Mouse (Mus musculus): ENCODE measurements around the gene Pebp1.
"Not testable (repeated sequence)": the region's sequence is repeated elsewhere in the genome, so short reads cannot be mapped to it uniquely, and the experiment has no call there.

The Pebp1 gene

DNA sequence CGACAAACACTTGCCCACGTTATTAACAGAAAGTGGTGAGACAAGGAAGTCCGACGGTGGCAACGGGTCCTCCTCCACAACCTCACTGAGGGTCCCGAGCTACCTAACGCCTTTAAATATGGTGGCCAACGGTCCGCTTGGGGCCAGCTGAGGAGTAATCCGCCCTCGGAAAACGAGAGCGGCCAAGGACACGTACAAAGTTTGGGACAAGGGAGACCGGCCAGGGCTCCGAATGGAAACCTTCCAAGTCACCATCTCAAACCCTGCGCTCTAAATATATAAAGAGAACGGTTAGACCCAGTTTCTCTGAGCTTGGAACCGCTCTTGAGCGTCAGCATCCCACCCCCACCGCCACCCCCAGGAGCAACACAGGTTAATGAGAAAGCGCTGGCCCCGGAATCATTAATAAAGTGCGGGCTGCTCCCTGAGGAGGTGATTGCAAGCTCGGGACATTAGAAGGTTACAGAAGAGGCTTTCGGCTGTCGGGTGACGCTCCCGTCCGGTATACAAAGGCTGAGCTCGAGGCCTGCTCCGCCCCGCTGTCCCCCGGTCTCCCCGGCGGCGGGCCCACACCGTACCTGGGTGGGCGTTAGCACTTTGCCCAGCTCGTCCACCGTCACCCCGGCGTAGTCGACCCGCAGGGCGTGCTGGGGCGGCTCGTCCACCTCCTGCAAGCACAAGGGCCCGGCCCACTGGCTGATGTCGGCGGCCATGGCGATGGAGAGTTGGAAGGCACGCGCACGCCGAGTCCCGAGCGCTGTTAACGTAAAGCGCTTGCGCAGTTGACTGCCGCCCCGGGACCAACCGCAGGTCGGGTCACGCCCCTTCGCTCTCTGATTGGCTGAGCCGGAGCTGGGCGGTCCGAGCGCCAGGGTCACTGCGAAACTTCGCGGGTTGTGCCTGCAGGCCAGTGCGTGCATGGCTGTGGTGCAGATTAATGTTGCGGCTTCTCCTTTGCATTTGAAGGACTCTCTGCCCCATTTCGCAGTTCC lies at the start of gene Pebp1:
Gene Pebp1, minus strand, starts transcription at position 795 of the 992 bp plus-strand sequence.
- in situ Hi-C loops (cut with MboI, MseI): loop anchor here (10.0 kb wide), 1 partner anchor 182 kb away; no protein-coding TSS in a partner anchor

DNA sequence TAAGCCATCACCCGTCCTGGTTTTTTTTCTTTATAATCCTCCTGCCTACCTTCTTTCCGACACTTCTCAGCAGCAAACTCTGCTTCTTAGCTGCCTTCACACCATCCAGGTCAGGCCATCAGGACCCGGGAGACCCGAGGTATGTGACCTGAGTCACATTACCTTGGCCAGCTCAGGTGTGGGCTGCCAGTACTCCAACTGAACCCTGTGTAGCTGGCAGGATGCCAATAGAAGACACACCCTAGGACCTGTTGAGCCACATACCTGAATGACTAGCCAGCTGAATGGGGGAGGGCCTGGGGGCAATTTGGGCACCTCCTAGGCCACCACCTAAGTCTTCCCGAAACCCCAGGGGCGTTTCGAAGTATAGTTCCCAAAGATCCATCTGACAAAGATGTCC lies 43.0 kb upstream of the Pebp1 start:
- in situ Hi-C loops (cut with MboI, MseI): no loop called here

DNA sequence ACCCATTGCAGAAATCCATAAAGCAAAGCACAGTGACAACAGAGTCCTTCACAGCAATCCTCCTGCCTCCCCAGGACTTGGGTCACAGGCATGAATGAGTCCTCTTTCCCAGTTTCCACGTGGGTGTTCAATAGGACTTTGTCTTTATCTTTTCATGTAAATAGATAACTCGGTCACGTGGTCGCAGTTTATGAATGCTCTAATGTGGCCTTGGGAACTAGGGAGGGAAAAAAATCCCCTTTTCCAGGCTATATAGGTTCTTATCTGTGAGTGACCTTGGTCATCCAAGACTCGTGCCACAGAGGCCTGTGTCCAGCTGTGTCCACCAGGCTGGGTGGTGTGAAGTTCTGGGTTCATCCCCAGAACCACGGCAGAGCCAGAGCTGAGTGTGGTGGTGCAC lies 39.0 kb upstream of the Pebp1 start:
- in situ Hi-C loops (cut with MboI, MseI): no loop called here

DNA sequence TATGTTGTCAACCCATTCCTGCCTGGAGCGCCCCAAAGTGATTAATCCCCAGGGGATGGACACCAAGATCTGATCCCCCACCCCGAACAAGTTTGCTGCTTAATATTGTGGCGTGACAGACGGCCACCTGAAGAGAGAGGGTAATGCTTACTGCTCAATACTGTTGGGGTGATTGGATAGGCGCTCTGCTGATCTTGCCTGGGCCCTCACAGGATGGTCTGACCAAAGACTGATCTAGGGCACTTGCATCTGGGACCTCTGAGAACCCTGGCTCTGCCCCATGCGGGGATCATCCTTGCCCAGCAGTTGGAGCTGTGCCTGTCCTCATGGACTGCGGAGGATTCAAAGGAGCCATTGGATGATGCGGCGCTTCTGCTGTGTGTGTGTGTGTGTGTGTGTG lies 36.3 kb upstream of the Pebp1 start:
- in situ Hi-C loops (cut with MboI, MseI): no loop called here

DNA sequence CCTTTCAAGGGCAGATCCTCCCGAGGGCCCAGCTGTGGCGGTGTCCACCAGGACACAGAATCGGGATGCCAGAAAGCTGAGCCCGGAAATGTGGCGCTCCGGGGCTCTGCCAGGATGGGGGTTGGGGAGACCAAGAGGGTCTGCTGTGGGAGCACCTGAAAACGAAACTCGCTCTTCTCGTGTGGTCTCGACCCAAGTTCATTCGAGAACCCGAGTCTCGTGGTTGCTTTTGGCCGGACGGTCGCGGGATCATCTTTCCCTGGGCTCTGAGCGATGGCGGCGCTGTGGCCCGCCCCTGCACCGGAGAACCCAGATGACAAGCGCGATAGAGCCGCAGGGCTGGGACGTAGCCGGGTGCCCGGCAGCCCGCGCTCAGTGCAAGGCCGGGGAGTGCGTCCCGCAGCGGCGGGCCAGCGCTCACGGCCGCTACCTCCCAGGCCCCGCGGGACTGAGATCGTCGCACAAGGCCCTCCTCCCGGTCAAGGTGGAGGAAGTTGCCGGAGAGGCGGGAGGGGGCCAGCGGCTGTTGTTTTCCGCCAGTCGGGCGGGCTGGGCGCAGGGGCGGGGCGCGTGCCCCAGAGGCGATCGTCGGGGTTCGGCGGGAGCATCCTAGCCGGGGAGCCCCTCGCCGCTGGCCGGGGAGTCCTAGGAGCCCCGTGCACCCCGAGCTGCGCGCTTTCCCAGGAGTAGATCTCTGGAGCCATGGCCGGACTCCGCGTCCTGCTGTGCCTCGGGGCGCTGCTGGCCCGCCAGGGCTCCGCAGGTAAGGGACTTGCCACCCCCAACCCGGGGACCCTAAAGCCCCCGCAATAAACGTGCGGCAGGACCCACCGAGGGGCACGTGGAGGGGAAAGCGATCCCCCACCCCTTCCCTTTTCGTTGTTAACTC lies 31.6 kb upstream of the Pebp1 start, which contains the start of gene Vsig10:
Gene Vsig10, plus strand, starts transcription at position 343 of the 889 bp plus-strand sequence.
- in situ Hi-C loops (cut with MboI, MseI): no loop called here

DNA sequence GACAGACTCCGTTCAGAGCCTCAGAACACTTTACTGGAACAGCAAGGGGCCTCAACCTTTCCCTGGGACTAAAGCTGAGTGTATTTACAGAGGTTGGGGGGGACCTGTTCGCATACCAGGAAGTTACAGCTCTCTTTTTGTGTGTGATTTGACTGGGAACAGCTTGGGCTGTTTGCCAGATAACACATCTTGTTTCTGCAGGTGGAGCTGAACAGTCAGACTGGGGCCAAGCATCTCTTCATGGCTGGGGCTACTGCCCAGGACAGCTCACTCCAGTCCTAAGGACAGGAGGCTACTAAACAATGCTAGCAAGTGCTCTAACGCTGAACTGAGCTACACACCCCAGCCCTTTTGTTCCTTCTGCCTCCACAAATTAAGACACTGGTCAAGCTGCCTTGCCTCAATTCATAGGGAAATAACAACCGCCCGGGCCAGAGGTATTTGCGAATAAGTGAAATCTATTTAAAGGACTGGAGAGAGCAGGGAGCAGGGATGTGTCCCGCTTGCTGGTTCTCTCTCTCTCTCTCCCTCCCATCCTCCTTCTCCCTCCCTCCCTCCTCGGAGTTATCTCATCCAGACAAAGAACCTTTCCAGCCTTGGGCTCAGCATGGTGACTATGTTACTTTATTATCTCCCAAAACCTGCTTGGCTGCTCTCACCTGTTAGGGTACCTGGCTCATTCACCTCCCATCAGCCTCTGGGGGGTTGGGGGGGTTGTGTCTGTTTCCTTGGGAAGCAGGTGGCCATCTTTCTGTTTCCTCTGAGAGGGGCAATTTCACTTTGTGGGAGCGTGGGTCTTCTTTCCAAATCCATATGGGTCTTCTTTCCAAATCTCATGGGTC lies 27.4 kb upstream of the Pebp1 start:
- in situ Hi-C loops (cut with MboI, MseI): loop anchor here (5.0 kb wide), 1 partner anchor 82 kb away; no protein-coding TSS in a partner anchor

DNA sequence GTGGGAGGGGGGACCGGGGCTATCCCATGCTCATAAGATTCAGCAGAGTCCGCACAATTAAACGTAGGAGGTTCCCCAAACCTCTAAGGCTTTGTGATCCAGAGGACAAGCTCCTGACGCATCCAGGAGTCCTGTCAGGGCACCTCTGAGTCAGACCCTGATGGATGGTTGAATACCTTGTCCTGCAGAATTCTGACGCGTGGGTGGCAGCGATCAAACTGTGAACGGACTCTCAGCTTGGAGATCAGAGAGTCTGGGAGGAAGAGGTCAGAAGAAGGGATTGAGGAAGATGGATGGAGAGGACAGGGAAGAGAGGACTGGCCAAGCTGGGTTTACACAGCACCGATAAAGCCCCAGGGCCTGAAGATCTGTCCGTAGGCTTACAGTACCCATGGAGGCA lies 26.5 kb upstream of the Pebp1 start:
- in situ Hi-C loops (cut with MboI, MseI): loop anchor here (5.0 kb wide), 1 partner anchor 83 kb away; no protein-coding TSS in a partner anchor

DNA sequence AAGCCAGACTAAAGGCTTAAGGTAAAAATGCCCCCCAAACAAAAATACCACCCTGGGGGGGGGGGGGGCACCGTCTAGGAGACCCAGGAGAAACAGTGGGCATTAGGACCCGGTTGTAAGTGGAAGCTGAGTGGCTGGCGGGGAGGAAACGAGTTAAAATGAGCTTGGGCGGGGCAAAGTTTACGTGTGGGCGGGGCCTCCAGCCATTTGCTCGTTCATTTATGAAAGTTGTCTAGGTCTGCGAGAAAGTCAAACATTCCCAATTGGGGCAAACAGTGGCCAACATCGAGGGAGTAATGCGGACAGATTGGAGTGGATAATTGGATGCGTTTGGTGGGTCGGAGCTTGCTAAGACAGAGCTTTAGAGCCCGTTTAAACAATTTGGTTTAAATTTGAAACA lies 26.0 kb upstream of the Pebp1 start:
- in situ Hi-C loops (cut with MboI, MseI): loop anchor here (5.0 kb wide), 1 partner anchor 84 kb away; no protein-coding TSS in a partner anchor

DNA sequence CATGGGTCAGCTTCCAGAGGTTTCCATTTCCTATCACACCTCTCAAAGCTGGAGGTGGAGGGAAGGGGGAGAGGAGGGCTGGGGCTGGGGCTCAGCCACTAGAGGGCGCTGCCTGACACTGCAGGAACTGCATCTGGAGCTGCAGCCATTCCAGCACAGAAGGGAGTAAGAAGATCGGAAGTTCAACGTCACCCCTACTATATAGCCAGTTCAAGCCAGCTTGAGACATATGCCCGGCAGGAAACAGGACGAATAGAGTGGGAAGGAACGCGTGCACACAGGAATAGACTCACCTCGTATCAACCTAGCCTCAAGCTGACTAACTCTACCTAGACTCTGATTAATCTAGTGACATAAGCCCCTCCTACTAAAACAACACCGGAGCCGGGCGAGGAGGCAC lies 20.3 kb upstream of the Pebp1 start:
- in situ Hi-C loops (cut with MboI, MseI): no loop called here

DNA sequence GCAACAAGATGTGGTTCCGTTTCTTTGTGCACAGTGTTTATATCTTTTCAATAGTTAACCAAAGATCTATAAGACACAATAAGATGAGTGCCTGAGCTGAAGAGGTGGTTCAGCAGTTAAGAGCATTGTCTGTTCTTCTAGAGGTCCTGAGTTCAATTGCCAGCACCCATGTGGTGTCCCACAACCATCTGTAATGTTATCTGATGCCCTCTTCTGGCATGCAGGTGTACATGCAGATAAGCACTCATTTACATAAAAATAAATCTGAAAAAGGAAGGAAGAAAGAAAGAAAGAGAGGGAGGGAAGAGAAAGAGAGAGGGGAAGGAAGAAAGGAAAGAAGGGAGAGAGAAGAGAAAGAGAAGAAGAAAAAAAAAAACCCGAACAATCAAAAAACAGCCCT lies 19.4 kb upstream of the Pebp1 start:
- in situ Hi-C loops (cut with MboI, MseI): no loop called here

DNA sequence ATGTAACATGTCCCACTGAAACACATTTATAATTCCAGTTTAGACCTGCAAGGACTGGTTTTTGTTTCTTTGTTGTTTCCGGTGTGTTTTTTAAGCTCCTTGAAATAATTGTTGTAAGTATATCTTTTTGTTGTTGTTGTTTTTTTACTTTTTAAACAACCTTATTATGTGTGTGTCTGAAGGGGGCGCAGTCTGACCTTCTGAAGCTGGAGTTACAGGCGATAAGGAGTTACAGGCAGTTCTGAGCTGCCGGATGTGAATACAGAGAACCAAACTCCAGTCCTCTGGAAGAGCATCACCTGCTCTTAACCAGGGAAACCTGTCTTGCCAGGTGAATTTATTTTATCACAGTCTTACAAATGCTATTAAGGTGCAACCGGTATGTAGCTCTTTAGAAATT lies 18.3 kb upstream of the Pebp1 start:
- in situ Hi-C loops (cut with MboI, MseI): no loop called here

DNA sequence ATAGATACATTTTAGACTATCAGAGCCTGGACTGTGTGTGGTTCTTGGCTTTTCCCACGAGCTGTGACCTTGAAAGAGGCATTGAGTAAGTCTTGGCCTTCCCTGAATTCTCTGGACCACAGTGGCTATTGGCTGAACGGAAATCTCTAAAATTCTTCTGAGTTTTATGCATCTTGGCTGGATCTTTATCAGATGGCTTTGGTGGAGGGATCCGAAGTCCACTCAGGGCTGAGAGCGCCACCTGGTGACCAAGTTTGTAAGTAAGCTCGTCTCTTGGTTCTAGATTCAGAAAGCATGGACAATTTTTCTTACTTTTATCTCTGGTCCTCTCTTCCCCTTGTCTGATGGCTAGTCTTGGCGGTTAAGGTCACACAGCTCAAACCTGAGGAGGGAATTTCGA lies 17.5 kb upstream of the Pebp1 start:
- in situ Hi-C loops (cut with MboI, MseI): no loop called here

DNA sequence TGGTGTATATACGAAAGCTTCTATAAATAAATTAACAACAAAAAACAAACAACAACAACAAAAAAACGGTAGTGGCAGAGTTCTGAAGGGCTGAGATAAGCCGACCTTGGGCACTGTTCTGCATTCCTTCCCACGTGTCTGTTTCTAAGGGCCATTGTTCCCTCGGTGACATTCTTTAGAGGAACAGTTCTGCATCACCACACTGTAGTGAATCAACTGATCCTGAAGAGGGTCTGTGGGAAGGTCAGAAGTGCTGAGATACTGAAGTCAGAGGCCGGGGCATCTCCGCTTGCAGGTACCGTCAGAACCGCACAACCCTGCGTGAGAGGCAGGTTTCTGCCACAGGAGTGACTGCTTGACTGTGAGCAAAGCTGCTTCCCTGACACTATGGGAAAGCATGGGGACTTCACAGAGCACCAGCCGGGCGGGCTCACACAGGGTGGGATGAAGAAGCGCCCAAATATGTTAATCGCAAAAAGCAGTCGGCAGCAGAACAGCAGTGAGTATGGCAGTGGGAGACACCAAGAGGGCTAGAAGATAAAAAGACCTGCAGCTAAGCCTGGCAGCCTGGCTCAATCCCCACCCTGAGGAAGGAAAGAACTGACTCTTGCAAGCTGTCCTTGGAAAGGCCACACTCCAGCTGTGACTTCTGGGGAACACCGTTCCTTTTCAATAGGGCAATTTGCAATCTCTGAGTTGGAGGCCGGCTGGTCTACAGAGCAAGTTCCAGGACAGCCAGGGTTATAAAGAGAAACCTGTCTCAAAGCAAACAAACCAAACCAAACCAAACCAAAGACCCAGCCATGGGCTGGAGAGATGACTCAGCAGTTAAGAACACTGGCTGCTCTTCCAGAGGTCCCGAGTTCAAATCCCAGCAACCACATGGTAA lies 16.5 kb upstream of the Pebp1 start:
- in situ Hi-C loops (cut with MboI, MseI): no loop called here

DNA sequence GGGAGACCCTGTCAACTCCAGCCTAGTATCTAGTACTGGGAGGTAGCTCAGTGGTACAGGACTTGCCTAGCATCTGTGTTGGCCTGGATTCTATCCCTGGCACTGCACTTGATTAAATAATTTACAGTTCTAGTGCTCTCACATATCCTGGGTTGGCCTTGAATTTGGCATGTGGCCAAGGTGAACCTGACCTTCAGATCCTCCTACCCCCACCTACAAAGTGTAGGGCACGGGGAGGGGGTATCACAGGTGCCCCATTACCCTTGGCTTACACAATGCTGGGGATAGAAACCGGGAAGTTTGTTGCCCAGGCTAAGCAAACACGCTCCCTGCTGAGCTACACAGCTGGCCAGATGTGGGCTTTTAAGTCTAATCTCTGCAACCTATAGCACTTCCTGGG lies 15.5 kb upstream of the Pebp1 start:
- in situ Hi-C loops (cut with MboI, MseI): no loop called here

DNA sequence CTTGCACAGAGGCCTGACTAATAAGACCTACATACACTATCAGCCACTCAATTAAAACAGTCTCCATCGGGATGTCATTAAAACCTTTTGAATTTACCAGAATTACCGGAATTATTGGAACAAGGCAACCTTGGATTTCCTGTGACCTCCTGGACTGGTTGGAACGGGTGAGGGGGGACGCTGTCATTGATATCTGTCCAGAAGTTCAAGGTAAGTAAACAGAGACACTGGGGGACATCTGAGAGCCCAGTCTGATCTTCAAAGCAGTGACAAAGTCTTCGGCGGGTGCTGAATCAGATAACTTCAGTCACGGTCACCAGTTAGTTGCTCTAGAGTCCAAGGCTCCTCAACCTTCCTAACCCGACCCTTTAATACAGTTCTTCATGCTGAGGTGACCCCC lies 7.6 kb upstream of the Pebp1 start:
- in situ Hi-C loops (cut with MboI, MseI): no loop called here

DNA sequence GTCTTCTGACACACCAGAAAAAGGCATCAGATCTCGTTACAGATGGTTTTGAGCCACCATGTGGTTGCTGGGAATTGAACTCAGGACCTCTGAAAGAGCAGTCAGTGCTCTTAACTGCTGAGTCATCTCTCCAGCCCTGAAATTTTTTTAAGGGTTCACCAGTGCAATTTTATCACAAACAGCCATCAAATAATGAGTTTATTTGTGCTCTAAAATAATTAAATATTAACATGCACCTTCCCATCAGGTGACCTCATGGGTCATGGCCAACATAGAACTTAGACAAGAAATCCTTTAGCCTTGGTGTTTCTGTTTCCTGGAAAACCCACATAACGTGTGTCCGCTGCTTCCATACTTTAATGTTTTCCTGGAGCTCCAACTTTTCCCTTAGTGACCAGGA lies 6.4 kb upstream of the Pebp1 start:
- in situ Hi-C loops (cut with MboI, MseI): not testable (repeated sequence)

DNA sequence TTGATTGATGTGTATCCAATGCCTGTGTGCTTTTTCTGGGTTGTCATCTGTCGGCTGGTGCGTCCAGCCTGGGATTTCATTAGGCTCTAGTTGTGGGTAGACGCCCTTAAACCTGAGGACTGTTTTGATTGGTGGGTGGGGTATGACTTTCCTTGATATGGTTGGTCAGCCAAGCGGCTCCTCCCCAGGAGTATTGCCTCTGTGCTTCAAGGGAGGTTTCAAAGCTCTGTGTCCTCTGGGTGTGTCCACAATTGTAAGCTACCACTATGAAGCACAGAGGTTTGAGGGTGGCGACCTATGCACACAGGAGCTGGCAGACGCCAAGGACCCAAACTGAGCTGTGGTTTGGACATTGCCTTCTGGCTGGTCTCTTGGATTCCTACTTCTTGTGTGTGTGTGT lies 5.1 kb upstream of the Pebp1 start:
- in situ Hi-C loops (cut with MboI, MseI): no loop called here

DNA sequence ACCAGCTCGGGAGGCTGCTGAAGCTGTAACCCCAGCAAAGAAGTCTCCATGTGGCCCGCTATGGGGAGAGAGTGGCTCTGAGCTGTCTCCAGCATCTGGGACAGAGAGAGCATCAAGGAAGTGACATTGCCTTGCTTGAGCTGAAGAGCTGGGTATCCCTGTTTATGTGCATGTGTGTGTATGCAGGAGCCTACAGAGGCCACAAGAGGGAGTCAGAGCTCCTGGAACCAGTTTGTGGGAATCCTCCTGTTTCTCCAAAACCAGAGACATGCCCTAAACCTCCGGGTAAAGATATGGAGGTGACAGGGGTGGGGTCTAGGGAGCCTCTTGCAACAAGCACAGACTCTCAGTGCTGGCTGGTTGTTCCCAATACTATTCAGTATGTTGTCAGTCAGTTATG lies 3.9 kb upstream of the Pebp1 start:
- in situ Hi-C loops (cut with MboI, MseI): no loop called here

DNA sequence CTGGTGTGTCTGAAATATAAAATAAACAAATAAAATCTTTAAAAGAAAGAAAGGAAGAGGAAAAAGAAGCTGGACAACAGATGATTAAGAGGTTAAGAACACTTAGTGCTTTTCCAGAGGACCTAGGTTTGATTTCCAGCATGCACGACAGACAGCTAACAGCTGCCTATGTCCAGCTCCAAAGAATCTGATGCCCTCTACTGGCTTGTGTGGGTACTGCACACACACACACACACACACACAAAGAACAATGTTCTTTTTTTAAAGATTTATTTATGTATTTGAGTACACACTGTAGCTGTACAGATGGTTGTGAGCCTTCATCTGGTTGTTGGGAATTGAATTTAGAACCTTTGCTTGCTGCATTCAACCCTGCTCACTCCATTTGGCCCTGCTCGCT lies 2.7 kb upstream of the Pebp1 start:
- in situ Hi-C loops (cut with MboI, MseI): no loop called here

DNA sequence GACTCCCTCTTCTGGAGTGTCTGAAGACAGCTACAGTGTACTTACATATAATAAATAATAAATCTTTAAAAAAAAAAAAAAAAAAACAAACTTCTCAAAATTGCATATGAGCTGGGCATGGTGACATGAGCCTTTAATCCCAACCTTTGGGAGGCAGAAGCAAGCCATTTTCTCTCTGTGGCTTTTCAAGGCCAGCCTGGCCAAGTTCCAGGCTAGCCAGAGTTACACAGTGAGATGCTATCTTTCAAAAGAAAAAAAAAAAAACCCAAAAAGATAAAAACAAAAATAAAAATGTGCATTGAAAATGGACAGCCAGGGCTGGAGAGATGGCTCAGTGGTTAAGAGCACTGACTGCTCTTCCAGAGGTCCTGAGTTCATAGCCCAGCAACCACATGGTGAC lies 2.2 kb upstream of the Pebp1 start:
- in situ Hi-C loops (cut with MboI, MseI): loop anchor here (10.0 kb wide), 1 partner anchor 185 kb away; no protein-coding TSS in a partner anchor
